Mouse (Mus musculus) heart, postnatal 25 days (tissue): ENCODE data around the gene Prdm12. TPM values are rescaled to one million over a fixed set of nuclear protein-coding genes. Genes with fewer than 3 reads are reported as not detected.

ENCODE experiments used
- DNase-seq: peaks from one replicate; pipeline ENCODE4 v3.0.0; 2022; ENCODE audit warnings: low spot score
- intact Hi-C: fragments of 180-260 bp; cut with DNase I; formaldehyde crosslinking; loops from one replicate; pipeline ENCODE4 v1.15.1; 2025
- total RNA-seq, 2 experiments: library from RNA; stranded (reverse); gene quantifications; 2 replicates each; pipeline ENCODE4 v1.2.3; 2021

Gene Prdm12
- total RNA-seq, result not detected

GRCm38 (mm10) chr2:31639901-31640608 is at the start of gene Prdm12:
TSS of gene Prdm12 (plus strand) at chr2:31640037.
- intact Hi-C loops, result no loop called here
- DNase-seq, result no peak

GRCm38 (mm10) chr2:31591799-31592484 is 47.9 kb upstream of the Prdm12 start:
- DNase-seq, result no peak
- intact Hi-C loops, result no loop called here

- intact Hi-C loops, result no loop called here
- no peak for DNase-seq
Observed at GRCm38 (mm10) chr2:31607555-31607954, 32.3 kb upstream of the Prdm12 start.

GRCm38 (mm10) chr2:31609859-31610261 is 30.0 kb upstream of the Prdm12 start:
- DNase-seq, result no peak
- intact Hi-C loops, result no loop called here

GRCm38 (mm10) chr2:31610922-31611321 is 28.9 kb upstream of the Prdm12 start:
- intact Hi-C loops, result no loop called here
- no peak for DNase-seq

GRCm38 (mm10) chr2:31611400-31611799 is 28.4 kb upstream of the Prdm12 start:
- DNase-seq, result no peak
- intact Hi-C loops, result no loop called here

- no peak for DNase-seq
- intact Hi-C loops, result no loop called here
Observed at GRCm38 (mm10) chr2:31612627-31613026, 27.2 kb upstream of the Prdm12 start.

GRCm38 (mm10) chr2:31613781-31614180 is 26.1 kb upstream of the Prdm12 start:
- DNase-seq, result no peak
- intact Hi-C loops, result no loop called here

- intact Hi-C loops, result no loop called here
- no peak for DNase-seq
Observed at GRCm38 (mm10) chr2:31618484-31619161, 21.2 kb upstream of the Prdm12 start.

- no peak for DNase-seq
- intact Hi-C loops, result no loop called here
Observed at GRCm38 (mm10) chr2:31619208-31619607, 20.6 kb upstream of the Prdm12 start.

- intact Hi-C loops, result no loop called here
- DNase-seq, result no peak
Observed at GRCm38 (mm10) chr2:31633531-31633930, 6.3 kb upstream of the Prdm12 start.

- DNase-seq, result no peak
- intact Hi-C loops, result no loop called here
Observed at GRCm38 (mm10) chr2:31635281-31636137, 4.3 kb upstream of the Prdm12 start.

- intact Hi-C loops, result no loop called here
- no peak for DNase-seq
Observed at GRCm38 (mm10) chr2:31636138-31636741, 3.6 kb upstream of the Prdm12 start.

- DNase-seq, result no peak
- intact Hi-C loops, result no loop called here
Observed at GRCm38 (mm10) chr2:31636742-31637141, 3.1 kb upstream of the Prdm12 start.

- DNase-seq, result no peak
- intact Hi-C loops, result no loop called here
Observed at GRCm38 (mm10) chr2:31637311-31637710, 2.5 kb upstream of the Prdm12 start.

GRCm38 (mm10) chr2:31637807-31638206 is 2.0 kb upstream of the Prdm12 start:
- DNase-seq, result no peak
- intact Hi-C loops, result no loop called here

- no peak for DNase-seq
- intact Hi-C loops, result no loop called here
Observed at GRCm38 (mm10) chr2:31638581-31639465, 1.0 kb upstream of the Prdm12 start.

- intact Hi-C loops, result no loop called here
- DNase-seq, result no peak
Observed at GRCm38 (mm10) chr2:31639466-31639760, 424 bp upstream of the Prdm12 start.
